Comparison of ENCODE assay signal across 17 mouse cellular contexts in the genomic region with DNA sequence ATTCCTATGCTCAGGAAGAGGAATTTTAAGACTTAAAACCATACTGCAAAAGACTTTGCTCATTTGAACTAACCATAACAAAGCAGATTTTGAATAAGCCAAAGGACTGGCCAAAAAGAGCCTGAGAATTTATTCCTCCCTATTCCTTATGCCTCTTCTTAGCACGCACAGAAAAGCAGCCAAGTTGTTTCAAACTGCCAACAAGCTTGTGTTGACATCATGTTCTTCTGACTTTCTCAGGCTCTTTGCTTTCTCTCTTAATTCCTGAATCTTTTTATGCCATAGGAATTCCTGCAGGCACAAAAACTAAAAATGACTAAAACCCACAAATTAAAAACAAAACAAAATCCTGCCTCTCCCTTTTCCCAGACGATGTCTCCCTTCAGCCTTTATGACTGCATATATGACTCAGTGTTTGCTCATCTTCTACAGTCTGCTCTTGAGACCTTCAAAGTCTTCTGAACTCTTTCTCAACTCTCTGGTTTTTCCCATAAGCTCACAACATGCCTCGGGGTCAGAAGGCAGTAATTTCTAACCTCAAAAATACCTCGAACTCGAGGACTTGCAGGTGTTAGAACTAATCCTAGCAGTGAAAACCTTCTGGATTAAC.
DNase-seq lines count a peak whose midpoint lies in the region; ATAC-seq and TF ChIP-seq lines count a peak whose summit lies in the region.
"Had no signal": no experiment of that assay in that cellular context is flagged by ENCODE, and none has a peak within 500 bp of the region (broad histone marks: within the 10 kb centered on the region; RNA-seq: fewer than 3 reads in every experiment).

No protein-coding gene starts in this region.

- no peaks in the 10 kb centered on the region for H3K4me1 ChIP-seq in heart, adult 2 months (ENCODE audit: control insufficient read depth, insufficient read depth, low read length)
- H3K4me1 ChIP-seq in cortical plate, adult 2 months (ENCODE audit: control insufficient read depth, insufficient read depth, low read length): peaks cover 2% of the 10 kb centered on the region; the same call in 1 of the 2 replicates
- H3K4me1 ChIP-seq in forebrain, embryonic 12.5 days: no peaks in the 10 kb centered on the region
- H3K4me1 ChIP-seq: liver, embryonic 12.5 days; neural tube, embryonic 12.5 days had no signal

- no peak for DNase-seq in heart, adult 2 months
- DNase-seq in heart, postnatal 36 days: no peak
- peak; percentile 26 for DNase-seq in lung, postnatal 36 days
- no peak for DNase-seq in lung, postnatal 25 days (ENCODE audit: low spot score)
- no peak for DNase-seq in gastrocnemius, postnatal 10 days
- DNase-seq: cerebellum, postnatal 36 days; right cerebral cortex, postnatal 4 days; thymus, adult 18-20 months had no signal

- H3K9ac ChIP-seq in heart, adult 2 months (ENCODE audit: low read depth, low read length): no peak overlapping the region
- H3K9ac ChIP-seq in forebrain, embryonic 12.5 days: no peak overlapping the region
- H3K9ac ChIP-seq: hindbrain, embryonic 14.5 days; liver, embryonic 12.5 days; neural tube, embryonic 12.5 days had no signal

- peak overlapping the region; percentile 9; the same call in 1 of the 2 replicates for H3K27ac ChIP-seq in heart, adult 2 months
- H3K27ac ChIP-seq in cortical plate, adult 2 months (ENCODE audit: insufficient read depth, low read length): peak overlapping the region; percentile 81; the same call in 1 of the 2 replicates
- no peak overlapping the region for H3K27ac ChIP-seq in forebrain, embryonic 12.5 days
- H3K27ac ChIP-seq: hindbrain, embryonic 14.5 days; liver, embryonic 12.5 days; neural tube, embryonic 12.5 days had no signal

- intact Hi-C loops in heart, adult 2 months (cut with DNase I): no loop called here
- intact Hi-C loops in heart, postnatal 36 days (cut with DNase I): no loop called here

- no peak for TF ChIP-seq CTCF in heart, adult 2 months (IDR thresholded peaks at IDR 0.05)
- TF ChIP-seq CTCF in cortical plate, adult 2 months (IDR thresholded peaks at IDR 0.05; ENCODE audit: extremely low read depth, insufficient read depth, low read length): no peak

- no peak overlapping the region for H3K4me3 ChIP-seq in heart, adult 2 months
- no peak overlapping the region for H3K4me3 ChIP-seq in cortical plate, adult 2 months (ENCODE audit: insufficient read depth, low read length)
- no peak overlapping the region for H3K4me3 ChIP-seq in forebrain, embryonic 12.5 days (replicated peaks)
- H3K4me3 ChIP-seq: liver, embryonic 12.5 days; neural tube, embryonic 12.5 days had no signal

- no peak overlapping the region for H3K4me2 ChIP-seq in forebrain, embryonic 12.5 days
- H3K4me2 ChIP-seq: hindbrain, embryonic 14.5 days; liver, embryonic 12.5 days; neural tube, embryonic 12.5 days had no signal

- no peak for TF ChIP-seq POLR2A in heart, adult 2 months (IDR thresholded peaks at IDR 0.05; ENCODE audit: insufficient read depth, low read depth, low read length)
- TF ChIP-seq POLR2A in cortical plate, adult 2 months (IDR thresholded peaks at IDR 0.05; ENCODE audit: extremely low read depth, insufficient read depth, low read length): no peak

- H3K79me2 ChIP-seq in heart, adult 2 months (replicated peaks; ENCODE audit: control insufficient read depth, insufficient read depth, low read length): no peaks in the 10 kb centered on the region

- no peaks in the 10 kb centered on the region for H3K9me3 ChIP-seq in forebrain, embryonic 12.5 days
- H3K9me3 ChIP-seq: liver, embryonic 12.5 days; neural tube, embryonic 12.5 days had no signal

- 65% methylated on average over 5 of the region's 5 CpGs for WGBS in heart, adult 2 months
- WGBS in forebrain, embryonic 12.5 days: 93% methylated on average over 5 of the region's 5 CpGs

- no peak for TF ChIP-seq EP300 in heart, adult 2 months (IDR thresholded peaks at IDR 0.05; ENCODE audit: insufficient read depth, low read depth, low read length)

- no peak for ATAC-seq in forebrain, embryonic 12.5 days (ENCODE audit: low FRiP score)
- ATAC-seq: activated CD4-positive, CD25-positive, alpha-beta regulatory T cell, adult 4 months; forebrain, embryonic 16.5 days; intestine, embryonic 16.5 days; liver, embryonic 12.5 days; midbrain, embryonic 16.5 days had no signal

- H3K27me3 ChIP-seq in heart, adult 2 months (ENCODE audit: control insufficient read depth, insufficient read depth, low read length): no peaks in the 10 kb centered on the region
- H3K27me3 ChIP-seq in forebrain, embryonic 12.5 days: no peaks in the 10 kb centered on the region
- H3K27me3 ChIP-seq: liver, embryonic 12.5 days; neural tube, embryonic 12.5 days had no signal

- H3K36me3 ChIP-seq in heart, adult 2 months (ENCODE audit: control insufficient read depth, insufficient read depth, low read length): no peaks in the 10 kb centered on the region
- no peaks in the 10 kb centered on the region for H3K36me3 ChIP-seq in forebrain, embryonic 12.5 days (replicated peaks)
- H3K36me3 ChIP-seq: liver, embryonic 12.5 days; neural tube, embryonic 12.5 days had no signal
